Mouse (Mus musculus): ENCODE results near the gene Gsn.

Gsn gene

GRCm38 (mm10) chr2:35328064-35328792 is 72.0 kb downstream of the Gsn start:
- DNase-seq: peak; percentile 71

GRCm38 (mm10) chr2:35329061-35329460 is 72.9 kb downstream of the Gsn start:
- DNase-seq: no peak

DNA sequence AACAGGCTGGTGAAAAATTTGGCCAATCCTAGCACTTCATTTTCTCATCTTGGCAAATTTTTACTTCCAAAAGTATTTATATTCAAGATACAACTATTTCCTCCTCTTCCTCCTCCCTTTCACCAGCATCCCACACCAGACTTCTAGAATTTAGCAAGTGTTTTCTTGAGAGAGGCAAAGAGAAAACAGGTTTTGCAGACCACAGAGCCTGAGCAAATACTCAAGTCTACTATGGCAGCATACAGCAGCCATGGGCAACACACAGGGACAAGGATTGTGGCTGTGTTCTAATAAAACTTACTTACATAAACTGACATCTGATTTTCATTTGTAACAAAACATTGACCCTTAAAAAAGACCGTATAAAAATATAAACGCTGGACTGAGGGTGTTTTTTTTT is 75.0 kb downstream of the Gsn start:
- no peak for DNase-seq

DNA sequence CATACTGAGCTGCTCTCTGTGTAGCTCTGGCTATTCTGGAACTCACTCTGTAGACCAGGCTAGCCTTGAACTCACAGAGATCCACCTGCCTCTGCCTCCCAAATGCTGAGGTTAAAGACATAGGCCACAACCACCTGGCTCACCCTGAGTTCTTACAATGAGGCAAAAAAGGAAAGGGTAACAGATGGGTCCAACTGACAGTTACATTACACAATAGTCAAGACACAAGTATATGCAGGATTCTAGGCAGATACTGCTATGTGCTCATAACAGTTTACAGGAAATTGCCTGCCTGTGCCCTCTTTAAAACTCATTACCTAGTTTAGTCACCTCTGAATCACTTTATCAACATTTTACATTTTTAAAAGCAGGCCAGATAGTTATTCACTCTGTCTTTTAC is 77.5 kb downstream of the Gsn start:
- no peak for DNase-seq

DNA sequence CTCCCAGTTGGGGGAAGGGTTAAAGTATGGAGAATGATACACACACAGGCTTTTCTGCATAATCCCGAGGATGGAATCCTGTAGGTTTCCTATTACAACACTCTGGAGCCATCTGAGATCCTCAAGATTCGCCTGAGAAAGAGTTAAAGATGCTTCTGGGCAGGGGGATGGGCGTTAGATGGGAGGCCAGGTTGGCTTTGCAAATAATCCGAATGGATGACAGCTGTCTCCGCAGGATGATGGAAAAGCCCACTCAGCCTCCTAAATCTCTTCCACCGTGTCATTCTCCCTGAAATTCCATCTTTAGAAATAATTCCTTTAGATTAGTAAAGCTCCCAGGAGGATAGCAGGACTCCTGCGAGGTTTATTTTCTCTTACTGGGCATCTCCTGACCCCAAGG is 79.4 kb downstream of the Gsn start:
- no peak for DNase-seq

GRCm38 (mm10) chr2:35336388-35337280 is 80.5 kb downstream of the Gsn start, which contains the start of gene Stom:
TSS of gene Stom (minus strand) at chr2:35336976.
- peak; percentile 99 for DNase-seq

- no peak for DNase-seq
Measured at GRCm38 (mm10) chr2:35337419-35337818, 81.2 kb downstream of the Gsn start.

GRCm38 (mm10) chr2:35338036-35338435 is 81.9 kb downstream of the Gsn start:
- no peak for DNase-seq

GRCm38 (mm10) chr2:35338707-35339106 is 82.5 kb downstream of the Gsn start:
- no peak for DNase-seq

GRCm38 (mm10) chr2:35342605-35343004 is 86.4 kb downstream of the Gsn start:
- no peak for DNase-seq

- DNase-seq: no peak
Measured at GRCm38 (mm10) chr2:35345984-35346383, 89.8 kb downstream of the Gsn start.

- DNase-seq: no peak
Measured at GRCm38 (mm10) chr2:35349184-35349583, 93.0 kb downstream of the Gsn start.
